Mouse (Mus musculus) small intestine, adult 2 months (tissue): ENCODE data around the gene Efna1.

Experiments used
- CTCF ChIP-seq: fragments of 200-500 bp; IDR thresholded peaks from 2 replicates; pipeline ENCODE4 v1.5.1; 2012; ENCODE audit warnings: low read depth, mild to moderate bottlenecking, control low read depth, inconsistent platforms, low read length, moderate library complexity, mixed read lengths; ENCODE audit not compliant: insufficient replicate concordance, insufficient read length; ENCODE audit errors: extremely low read depth
- POLR2A ChIP-seq: fragments of 200-500 bp; IDR thresholded peaks from 2 replicates; pipeline ENCODE4 v1.6.1; 2012; ENCODE audit warnings: low read depth, mild to moderate bottlenecking, control low read depth, inconsistent platforms, low read length, moderate library complexity

GRCm38 (mm10) chr3:89260211-89260610 lies 20.7 kb downstream of the Efna1 start:
- TF ChIP-seq CTCF = no peak
- no peak for TF ChIP-seq POLR2A
